Mouse (Mus musculus): ENCODE measurements at regions not wholly inside any gene's neighbourhood (a gene's known extent, or its start where the extent isn't known, plus 50 kb on each side); places are given as distances from the start of the nearest gene placed in this dataset.

GRCm38 (mm10) chr3:41220746-41221145, 137.9 kb upstream of the Pgrmc2 start:
- DNase-seq, result no peak

- no peak for DNase-seq
These were observed 134.9 kb upstream of the Pgrmc2 start for GRCm38 (mm10) chr3:41217770-41218169.

- no peak for DNase-seq
These were observed 130.7 kb upstream of the Pgrmc2 start for GRCm38 (mm10) chr3:41213533-41213932.

- no peak for DNase-seq
These were observed 127.5 kb upstream of the Pgrmc2 start for GRCm38 (mm10) chr3:41210333-41210732.

GRCm38 (mm10) chr3:41202895-41203294, 120.0 kb upstream of the Pgrmc2 start:
- no peak for DNase-seq

GRCm38 (mm10) chr3:41201782-41202181, 118.9 kb upstream of the Pgrmc2 start:
- no peak for DNase-seq

- DNase-seq, result no peak
These were observed 117.2 kb upstream of the Pgrmc2 start for GRCm38 (mm10) chr3:41200026-41200425.

- no peak for DNase-seq
These were observed 115.5 kb upstream of the Pgrmc2 start for GRCm38 (mm10) chr3:41198216-41198976.

- peak; percentile 93 for DNase-seq
These were observed 112.5 kb upstream of the Pgrmc2 start for GRCm38 (mm10) chr3:41195113-41195975.

- DNase-seq, result peak; percentile 72
These were observed 111.7 kb upstream of the Pgrmc2 start for GRCm38 (mm10) chr3:41194311-41195112.

- DNase-seq, result no peak
These were observed 102.7 kb upstream of the Pgrmc2 start for GRCm38 (mm10) chr3:41185305-41186097.

- DNase-seq, result no peak
These were observed 101.5 kb upstream of the Pgrmc2 start for GRCm38 (mm10) chr3:41184375-41184774.

GRCm38 (mm10) chr3:41182900-41183595, 100.2 kb upstream of the Pgrmc2 start:
- no peak for DNase-seq

GRCm38 (mm10) chr3:41182036-41182899, 99.4 kb upstream of the Pgrmc2 start:
- DNase-seq, result peak; percentile 72

- DNase-seq, result no peak
These were observed 98.6 kb upstream of the Pgrmc2 start for GRCm38 (mm10) chr3:41181438-41181837.

- DNase-seq, result no peak
These were observed 98.1 kb upstream of the Pgrmc2 start for GRCm38 (mm10) chr3:41180911-41181310.

GRCm38 (mm10) chr3:41179037-41179880, 96.4 kb upstream of the Pgrmc2 start:
- DNase-seq, result no peak

- no peak for DNase-seq
These were observed 94.3 kb upstream of the Pgrmc2 start for GRCm38 (mm10) chr3:41177124-41177523.

- no peak for DNase-seq
These were observed 92.5 kb upstream of the Pgrmc2 start for GRCm38 (mm10) chr3:41175356-41175755.

Data from adrenal gland, adult 8-10 months (tissue).